Mouse (Mus musculus) midbrain, embryonic 11.5 days (tissue): ENCODE results near the gene Hormad2. TPM values are rescaled to one million over a fixed set of nuclear protein-coding genes. Genes with fewer than 3 reads are reported as not detected.

Experiments
- ATAC-seq: fragments of 200-750 bp; cut with Nextera tagmentation; 2 replicates; pipeline ENCODE4 v1.8.0; 2017; ENCODE audit warnings: moderate TSS enrichment, moderate library complexity; ENCODE audit not compliant: low FRiP score
- DNase-seq: peaks from one replicate; pipeline ENCODE4 v3.0.0; 2015; ENCODE audit warnings: low spot score; ENCODE audit errors: missing footprints
- H3K27ac ChIP-seq: fragments of 300-500 bp; sonication (generic); 2 replicates; pipeline ENCODE4 v1.5.1; 2014; ENCODE audit warnings: low read depth, low read length
- H3K27me3 ChIP-seq: fragments of 300-500 bp; sonication (generic); 2 replicates; pipeline ENCODE4 v1.6.1; 2014; ENCODE audit warnings: mild to moderate bottlenecking, low read length, moderate library complexity, mixed read lengths; ENCODE audit not compliant: control insufficient read depth, insufficient read depth
- H3K36me3 ChIP-seq: fragments of 300-500 bp; sonication (generic); 2 replicates; pipeline ENCODE4 v1.6.1; 2014; ENCODE audit warnings: mild to moderate bottlenecking, low read length, moderate library complexity, mixed read lengths; ENCODE audit not compliant: control insufficient read depth, insufficient read depth
- H3K4me1 ChIP-seq: fragments of 300-500 bp; sonication (generic); 2 replicates; pipeline ENCODE4 v1.6.1; 2014; ENCODE audit warnings: low read length; ENCODE audit not compliant: control insufficient read depth, insufficient read depth
- H3K4me2 ChIP-seq: fragments of 300-500 bp; sonication (generic); 2 replicates; pipeline ENCODE4 v1.6.1; 2014; ENCODE audit warnings: mild to moderate bottlenecking, moderate library complexity
- H3K4me3 ChIP-seq: fragments of 300-500 bp; sonication (generic); 2 replicates; pipeline ENCODE4 v1.5.1; 2014; ENCODE audit warnings: low read depth, low read length
- H3K9ac ChIP-seq: fragments of 300-500 bp; sonication (generic); 2 replicates; pipeline ENCODE4 v1.6.1; 2014; ENCODE audit warnings: low read length
- H3K9me3 ChIP-seq: fragments of 300-500 bp; sonication (generic); 2 replicates; pipeline ENCODE4 v1.6.1; 2016; ENCODE audit warnings: low read length; ENCODE audit not compliant: control insufficient read depth
- WGBS: fragments of 180-500 bp; shearing (Covaris S2); extraction: QIAGEN DNeasy Blood & Tissue Kit; methylation state at CpG from one replicate; pipeline ENCODE4 v1.1.7; 2014; 5-methylcytosine and 5-hydroxymethylcytosine counted together
- polyA plus RNA-seq: library from polyadenylated mRNA; unstranded; fragments of >200 nt; fragmentation: Nextera tagmentation; extraction: Ambion mirVana; gene quantifications from 2 replicates; pipeline ENCODE4 v1.2.1, GENCODE M21; 2014

The Hormad2 gene
- polyA plus RNA-seq, 1 experiment from 2014 or later: 0.07 TPM

DNA sequence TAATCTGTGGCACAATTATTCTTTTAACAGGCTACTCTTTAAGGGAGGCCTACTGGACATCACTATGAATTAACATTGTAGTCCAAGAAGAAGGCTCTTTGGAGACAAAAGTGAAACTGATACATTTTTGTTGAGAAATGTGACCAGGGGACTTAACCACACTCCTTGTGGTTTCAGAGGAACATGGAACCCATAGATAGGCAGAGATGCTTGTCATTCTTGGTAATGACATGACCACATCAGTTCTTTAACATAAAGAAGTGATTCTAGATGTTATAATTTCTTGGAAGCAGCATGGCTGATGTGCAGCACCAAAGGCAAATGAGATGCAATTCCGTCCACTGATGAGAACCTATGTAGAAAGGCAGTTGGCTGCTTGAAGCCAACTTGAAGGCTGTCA lies 101.6 kb downstream of the Hormad2 start:
- H3K36me3 ChIP-seq: no peaks in the 10 kb centered on the region
- no peak overlapping the region for H3K4me3 ChIP-seq
- H3K9ac ChIP-seq: no peak overlapping the region
- no peaks in the 10 kb centered on the region for H3K27me3 ChIP-seq
- DNase-seq (no peak), ATAC-seq (no peak)
- H3K4me1 ChIP-seq: no peaks in the 10 kb centered on the region
- no peaks in the 10 kb centered on the region for H3K9me3 ChIP-seq
- no peak overlapping the region for H3K4me2 ChIP-seq
- no peak overlapping the region for H3K27ac ChIP-seq
- 92% methylated on average over 1 of the region's 1 CpGs for WGBS

DNA sequence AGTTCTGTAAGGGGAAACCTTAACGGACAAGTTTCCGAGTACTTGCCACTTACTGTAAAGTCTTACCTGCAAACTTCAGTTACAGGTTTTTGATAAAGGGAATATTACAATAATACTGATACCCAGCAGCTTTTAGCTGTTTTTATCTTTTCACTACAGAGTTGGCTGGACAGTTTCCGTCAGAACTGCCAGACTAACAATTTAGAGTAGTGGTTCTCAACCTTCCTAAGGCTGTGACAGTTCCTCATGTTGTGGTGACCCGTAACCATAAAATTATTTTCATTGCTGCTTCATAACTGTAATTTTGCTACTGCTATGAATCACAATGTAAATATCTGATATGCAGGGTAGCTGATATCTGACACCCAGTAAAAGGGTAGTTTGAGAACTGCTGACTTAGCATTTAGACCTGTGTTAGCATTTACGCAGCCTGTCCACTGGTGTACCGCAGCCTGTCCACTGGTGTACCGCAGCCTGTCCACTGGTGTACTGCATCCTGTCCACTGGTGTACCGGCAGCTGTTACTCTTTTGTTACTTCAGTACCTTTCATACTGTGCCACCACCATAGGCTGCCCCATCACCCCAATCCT lies 104.1 kb downstream of the Hormad2 start:
- Histone ChIP-seq H3K4me1 (no peaks in the 10 kb centered on the region), H3K36me3 (no peaks in the 10 kb centered on the region), H3K4me2 (no peak overlapping the region), H3K27me3 (no peaks in the 10 kb centered on the region), H3K4me3 (no peak overlapping the region), H3K9ac (no peak overlapping the region), H3K27ac (no peak overlapping the region), H3K9me3 (no peaks in the 10 kb centered on the region)
- no peak for ATAC-seq
- no peak for DNase-seq
- WGBS: 91% methylated on average over 8 of the region's 8 CpGs

DNA sequence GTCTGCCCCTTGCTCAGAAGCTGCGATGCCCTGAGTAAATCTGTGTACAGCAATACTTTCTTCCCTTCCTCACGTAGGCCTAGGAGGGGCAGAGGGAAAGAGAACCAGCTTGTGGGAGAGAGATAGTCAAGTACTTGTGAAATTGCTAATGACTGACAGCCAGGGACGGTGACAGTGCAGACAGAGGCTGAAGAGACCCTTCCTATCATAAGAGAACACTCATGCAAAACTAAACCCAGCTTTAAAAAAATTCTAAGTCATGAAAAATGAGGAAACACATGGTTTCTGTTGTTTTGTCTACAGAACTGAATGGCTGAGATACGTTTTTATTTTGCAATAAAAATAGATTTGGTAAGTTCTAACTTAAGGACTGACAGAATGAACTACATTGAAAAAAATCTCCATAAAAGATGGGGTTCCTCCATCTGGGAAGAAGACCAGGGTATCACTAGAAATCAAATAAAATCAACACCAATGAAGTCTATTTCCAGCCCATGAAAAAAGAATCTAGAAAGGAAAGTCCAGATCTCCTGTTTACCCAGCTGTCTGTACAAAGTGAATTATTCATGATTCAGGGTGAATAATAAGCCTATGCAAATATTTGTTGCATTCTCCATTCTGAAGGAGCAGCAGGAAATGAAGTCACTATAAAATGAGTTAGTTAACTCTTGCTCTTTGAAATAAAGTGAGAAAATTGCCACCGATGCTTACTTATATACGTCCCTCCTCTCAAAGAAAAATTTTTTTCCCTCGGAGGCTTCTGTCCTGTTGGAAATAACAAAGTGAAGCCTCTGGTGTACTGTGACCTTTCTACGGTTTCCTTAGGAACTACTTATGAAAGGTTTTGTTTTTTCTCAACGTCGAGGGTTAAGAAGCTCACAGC lies 104.9 kb downstream of the Hormad2 start:
- DNase-seq: peak; percentile 89
- peak; percentile 24; the same call in 1 of the 2 replicates for ATAC-seq
- Histone ChIP-seq H3K27ac (peak overlapping the region; percentile 22; the same call in 1 of the 2 replicates), H3K4me3 (no peak overlapping the region), H3K27me3 (no peaks in the 10 kb centered on the region), H3K36me3 (no peaks in the 10 kb centered on the region), H3K9me3 (no peaks in the 10 kb centered on the region), H3K4me2 (no peak overlapping the region), H3K4me1 (no peaks in the 10 kb centered on the region), H3K9ac (no peak overlapping the region)
- 57% methylated on average over 10 of the region's 10 CpGs for WGBS

DNA sequence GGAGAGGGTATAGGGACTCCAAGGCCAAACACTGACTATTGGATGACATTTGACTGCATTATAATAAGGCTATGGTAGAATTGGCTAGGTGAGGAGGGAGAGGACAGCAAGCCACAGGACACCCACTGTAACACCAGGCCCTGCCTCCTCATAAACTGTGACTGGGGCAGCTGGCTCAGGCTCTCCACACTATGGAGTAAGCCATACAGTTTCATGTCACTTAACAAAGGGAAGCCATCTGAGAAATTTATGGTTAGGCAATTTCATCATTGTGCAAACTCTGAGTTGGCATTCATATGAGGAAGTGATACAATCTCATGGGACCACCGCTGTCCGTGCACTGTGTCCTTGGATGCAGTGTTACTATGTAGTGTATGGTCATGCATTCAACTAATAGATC lies 107.9 kb downstream of the Hormad2 start:
- Histone ChIP-seq H3K4me2 (no peak overlapping the region), H3K36me3 (no peaks in the 10 kb centered on the region), H3K27ac (no peak overlapping the region), H3K9me3 (no peaks in the 10 kb centered on the region), H3K27me3 (no peaks in the 10 kb centered on the region), H3K4me3 (no peak overlapping the region), H3K9ac (no peak overlapping the region), H3K4me1 (no peaks in the 10 kb centered on the region)
- no peak for ATAC-seq
- no peak for DNase-seq
- WGBS: 92% methylated on average over 2 of the region's 2 CpGs

DNA sequence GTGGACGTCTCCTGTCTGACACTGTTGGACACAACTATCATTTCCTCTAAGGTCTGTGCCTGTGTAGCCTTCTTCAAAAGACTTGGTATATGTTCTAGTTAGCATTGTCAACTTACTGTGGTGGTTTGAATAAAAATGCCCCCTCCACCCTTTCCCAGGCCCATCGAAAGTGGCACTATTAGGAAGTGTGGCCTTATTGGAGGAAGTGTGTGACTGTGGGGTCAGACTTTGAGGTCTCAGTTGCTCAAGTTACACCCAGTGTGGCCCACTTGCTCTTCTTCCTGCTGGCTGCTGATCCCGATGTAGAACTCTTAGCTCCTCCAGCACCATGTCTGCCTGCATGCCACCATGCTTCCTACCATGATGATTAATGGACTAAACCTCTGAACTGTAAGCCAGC lies 112.7 kb downstream of the Hormad2 start:
- DNase-seq (no peak), ATAC-seq (no peak)
- Histone ChIP-seq H3K4me1 (no peaks in the 10 kb centered on the region), H3K27me3 (no peaks in the 10 kb centered on the region), H3K36me3 (no peaks in the 10 kb centered on the region), H3K27ac (no peak overlapping the region), H3K4me2 (no peak overlapping the region), H3K9me3 (no peaks in the 10 kb centered on the region), H3K9ac (no peak overlapping the region), H3K4me3 (no peak overlapping the region)
- 83% methylated on average over 3 of the region's 3 CpGs for WGBS

GRCm38 (mm10) chr11:4323481-4323880 lies 117.4 kb downstream of the Hormad2 start:
- no peak overlapping the region for H3K27ac ChIP-seq
- H3K4me1 ChIP-seq: no peaks in the 10 kb centered on the region
- H3K36me3 ChIP-seq: no peaks in the 10 kb centered on the region
- no peak overlapping the region for H3K4me2 ChIP-seq
- no peaks in the 10 kb centered on the region for H3K27me3 ChIP-seq
- ATAC-seq: no peak
- 67% methylated on average over 11 of the region's 11 CpGs for WGBS
- no peak overlapping the region for H3K4me3 ChIP-seq
- no peak overlapping the region for H3K9ac ChIP-seq
- no peaks in the 10 kb centered on the region for H3K9me3 ChIP-seq
- no peak for DNase-seq

DNA sequence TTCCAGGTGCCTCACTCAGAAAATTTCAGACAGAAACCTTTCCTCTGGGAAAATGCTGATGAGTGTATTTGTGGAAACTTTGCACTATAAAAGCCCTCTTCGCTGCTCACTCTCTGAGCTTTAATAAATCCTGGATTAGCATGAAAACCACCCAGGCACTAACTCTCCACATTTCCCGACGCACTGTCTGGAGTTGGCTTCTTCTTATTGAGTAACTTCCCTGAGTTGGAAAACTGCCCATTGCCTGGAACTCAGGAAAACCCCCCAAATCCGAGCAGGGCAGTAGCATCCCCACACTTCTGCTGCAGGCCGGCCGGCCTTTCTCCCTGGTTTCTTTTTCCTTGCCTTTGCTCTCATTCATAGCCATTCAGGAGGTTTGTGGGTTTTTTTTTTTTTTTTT lies 118.0 kb downstream of the Hormad2 start:
- Histone ChIP-seq H3K4me3 (no peak overlapping the region), H3K4me1 (no peaks in the 10 kb centered on the region), H3K4me2 (no peak overlapping the region), H3K27me3 (no peaks in the 10 kb centered on the region), H3K9me3 (no peaks in the 10 kb centered on the region), H3K27ac (no peak overlapping the region), H3K36me3 (no peaks in the 10 kb centered on the region), H3K9ac (no peak overlapping the region)
- WGBS: 42% methylated on average over 6 of the region's 6 CpGs
- no peak for ATAC-seq
- DNase-seq: no peak

DNA sequence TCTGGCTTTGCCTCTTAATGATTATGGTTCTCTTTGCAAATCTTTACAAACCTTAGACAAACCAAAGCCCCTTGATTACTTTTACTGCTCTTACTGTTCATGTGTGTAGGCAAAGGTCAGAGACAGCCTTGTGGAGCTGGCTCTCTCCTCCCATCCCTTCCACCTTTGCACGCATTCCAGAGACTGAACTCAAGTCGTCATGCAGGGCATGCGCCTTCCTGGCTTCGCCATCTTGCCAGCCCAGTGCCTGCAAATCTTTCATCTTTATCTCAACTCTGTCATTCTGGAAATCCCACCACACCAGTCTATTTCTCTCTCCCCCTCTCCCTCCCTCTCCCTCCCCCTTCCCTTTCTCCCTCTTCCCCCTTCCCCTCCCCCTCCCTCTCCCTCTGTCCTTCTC lies 120.0 kb downstream of the Hormad2 start:
- Histone ChIP-seq H3K27me3 (no peaks in the 10 kb centered on the region), H3K4me2 (no peak overlapping the region), H3K4me1 (no peaks in the 10 kb centered on the region), H3K36me3 (no peaks in the 10 kb centered on the region), H3K9me3 (no peaks in the 10 kb centered on the region), H3K4me3 (no peak overlapping the region), H3K27ac (no peak overlapping the region), H3K9ac (no peak overlapping the region)
- 62% methylated on average over 4 of the region's 4 CpGs for WGBS
- no peak for ATAC-seq
- DNase-seq: peak; percentile 80

DNA sequence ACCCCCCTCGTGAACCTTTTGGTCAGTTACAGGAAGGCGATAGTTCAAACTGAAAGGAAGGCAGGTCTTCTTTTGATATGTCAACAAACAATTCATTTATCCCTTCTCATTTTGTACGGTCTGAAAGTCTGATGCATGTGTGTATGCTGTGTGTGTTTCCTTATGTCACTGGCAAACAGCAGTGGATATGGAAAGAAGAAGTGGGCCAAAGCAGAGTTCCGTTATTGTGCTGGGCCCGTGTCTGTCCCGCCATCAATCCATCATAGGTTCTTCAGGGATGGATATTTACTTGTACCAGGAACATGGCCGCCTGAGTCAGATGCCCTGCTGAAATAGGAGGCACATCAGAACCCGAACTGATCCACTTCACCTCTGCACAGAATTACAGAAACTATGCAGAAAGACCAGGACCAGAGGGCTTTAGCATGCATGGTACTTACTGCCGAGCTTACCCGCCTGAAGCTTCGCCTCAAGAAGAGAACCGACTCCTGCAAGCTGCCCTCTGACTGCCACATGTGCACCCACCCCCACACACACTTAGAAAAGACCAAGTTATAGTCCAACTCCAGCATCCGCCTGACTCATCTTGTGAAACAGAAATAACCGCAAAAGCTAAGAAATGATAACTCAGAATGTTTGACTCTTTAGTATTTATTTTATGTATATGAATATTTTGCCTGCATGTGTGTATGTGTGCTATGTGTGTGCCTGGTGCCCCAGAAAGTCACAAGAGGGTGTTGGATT lies 121.5 kb downstream of the Hormad2 start:
- H3K4me1 ChIP-seq: no peaks in the 10 kb centered on the region
- no peak overlapping the region for H3K9ac ChIP-seq
- no peaks in the 10 kb centered on the region for H3K27me3 ChIP-seq
- no peak for ATAC-seq
- H3K27ac ChIP-seq: no peak overlapping the region
- H3K4me3 ChIP-seq: no peak overlapping the region
- DNase-seq: no peak
- 87% methylated on average over 14 of the region's 14 CpGs for WGBS
- no peak overlapping the region for H3K4me2 ChIP-seq
- no peaks in the 10 kb centered on the region for H3K9me3 ChIP-seq
- H3K36me3 ChIP-seq: no peaks in the 10 kb centered on the region
